Mouse (Mus musculus) cerebellum, adult 2 months (tissue): ENCODE data around the gene Tmc5.

ENCODE experiments used
- CTCF ChIP-seq: fragments of 200-500 bp; IDR thresholded peaks from 2 replicates; pipeline ENCODE4 v1.5.1; 2011; ENCODE audit warnings: low read depth, mild to moderate bottlenecking, control low read depth, low read length, moderate library complexity, borderline replicate concordance; ENCODE audit not compliant: insufficient read depth
- POLR2A ChIP-seq: fragments of 200-500 bp; IDR thresholded peaks from 2 replicates; pipeline ENCODE4 v1.6.1; 2011; ENCODE audit warnings: low read length, control low read depth, borderline replicate concordance; ENCODE audit not compliant: insufficient read depth

DNA sequence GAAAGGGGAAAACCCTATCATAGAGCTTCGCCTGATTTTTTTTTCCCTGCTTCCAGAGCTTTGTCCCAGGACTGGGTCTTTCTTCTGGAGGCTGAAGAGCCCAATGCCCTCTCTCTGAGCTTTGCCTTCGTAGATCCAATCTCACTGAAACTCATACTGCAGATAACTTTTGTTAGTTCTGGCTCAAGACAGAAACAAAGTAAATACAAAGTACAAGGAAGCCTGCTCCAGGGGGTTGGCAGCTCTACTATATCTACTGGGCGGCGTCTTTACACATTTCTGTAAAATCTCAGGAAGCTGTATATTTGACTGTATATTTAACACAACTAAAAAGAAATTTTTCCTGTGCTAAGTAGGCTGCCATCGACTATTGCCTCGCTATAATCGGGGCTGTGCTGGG, 13.3 kb upstream of the Tmc5 start:
- TF ChIP-seq CTCF, result no peak
- TF ChIP-seq POLR2A, result no peak
